Mouse (Mus musculus): ENCODE measurements around the gene Spata13. TPM values are rescaled to one million over a fixed set of nuclear protein-coding genes. Genes with fewer than 3 reads are reported as not detected.

Spata13 gene
- total and polyA plus RNA-seq, 3 experiments: 0.39 to 1.5 TPM; not detected in 1

DNA sequence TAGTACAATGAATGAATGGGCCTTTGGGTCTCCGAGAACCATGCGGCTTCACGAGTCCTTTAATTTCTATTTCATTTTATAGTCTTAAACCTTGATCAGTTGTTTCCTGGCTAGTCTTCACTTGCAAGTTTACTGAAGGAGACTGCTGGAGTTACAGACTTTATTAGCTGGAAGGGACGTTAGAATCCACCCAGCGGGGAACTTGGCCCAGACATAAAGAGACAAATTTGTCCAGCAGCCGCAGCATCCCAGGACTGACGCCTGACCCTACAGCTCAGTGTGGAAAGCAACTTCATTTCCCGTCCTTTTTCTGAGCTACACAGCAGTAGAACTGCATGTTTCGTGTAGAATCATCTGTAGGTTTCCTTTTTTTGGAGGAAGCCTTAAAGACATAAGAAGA lies 3.2 kb downstream of the Spata13 start:
- Histone ChIP-seq H3K79me2 (ENCODE audit: control insufficient read depth, insufficient read depth, low read length, poor library complexity) (no peaks in the 10 kb centered on the region), H3K27ac (ENCODE audit: control insufficient read depth, low read depth, low read length) (no peak overlapping the region), H3K4me1 (ENCODE audit: control insufficient read depth in 1 of 2, insufficient read depth in 2 of 2, low read length in 2 of 2) (no peaks in the 10 kb centered on the region), H3K36me3 (ENCODE audit: control insufficient read depth in 1 of 2, insufficient read depth in 2 of 2, low read length in 2 of 2) (no peaks in the 10 kb centered on the region), H3K9me3 (replicated peaks; ENCODE audit: insufficient read depth, low read length) (no peaks in the 10 kb centered on the region), H3K9ac (ENCODE audit: control insufficient read depth, low read depth, low read length, poor library complexity, severe bottlenecking) (no peak overlapping the region), H3K4me3 (ENCODE audit: control insufficient read depth in 1 of 2, insufficient read depth in 1 of 2, low read depth in 2 of 2, low read length in 2 of 2) (no peak overlapping the region), H3K27me3 (ENCODE audit: control insufficient read depth in 1 of 2, insufficient read depth in 2 of 2, low read length in 2 of 2) (no peaks in the 10 kb centered on the region; a peak in 1 of 4 replicates)
- TF ChIP-seq ELF1 (IDR thresholded peaks at IDR 0.05; ENCODE audit: low read depth, low read length) (no peak), NELFE (IDR thresholded peaks at IDR 0.05; ENCODE audit: low read depth, low read length) (no peak), CHD2 (IDR thresholded peaks at IDR 0.05; ENCODE audit: low read length) (no peak), CHD1 (IDR thresholded peaks at IDR 0.05; ENCODE audit: low read depth, low read length) (no peak), UBTF (IDR thresholded peaks at IDR 0.05; ENCODE audit: borderline replicate concordance, insufficient read depth, low read depth, low read length) (no peak), CTCF (IDR thresholded peaks at IDR 0.05 in 2 of 3, conservative IDR thresholded peaks at IDR 0.05 in 1 of 3; ENCODE audit: control insufficient read depth in 1 of 3, insufficient read depth in 1 of 3, low read depth in 2 of 3, low read length in 3 of 3, poor library complexity in 1 of 3, severe bottlenecking in 1 of 3) (no peak), JUND (IDR thresholded peaks at IDR 0.05; ENCODE audit: low read depth, low read length) (no peak), MAFK (IDR thresholded peaks at IDR 0.05; ENCODE audit: borderline replicate concordance, low read depth, low read length) (no peak), ETS1 (IDR thresholded peaks at IDR 0.05; ENCODE audit: low read depth, low read length) (no peak), GATA1 (IDR thresholded peaks at IDR 0.05; ENCODE audit: low read depth, low read length) (no peak), TBP (IDR thresholded peaks at IDR 0.05; ENCODE audit: low read depth, low read length) (no peak), ZNF384 (IDR thresholded peaks at IDR 0.05; ENCODE audit: low read depth, low read length) (no peak), EP300 (IDR thresholded peaks at IDR 0.05; ENCODE audit: low read depth in 1 of 2, low read length in 2 of 2) (no peak), MEF2A (IDR thresholded peaks at IDR 0.05; ENCODE audit: extremely low read depth, insufficient replicate concordance, low read depth, low read length, poor library complexity, severe bottlenecking) (no peak), SMC3 (IDR thresholded peaks at IDR 0.05; ENCODE audit: low read depth, low read length) (no peak), TAL1 (IDR thresholded peaks at IDR 0.05; ENCODE audit: low read length) (no peak), MXI1 (IDR thresholded peaks at IDR 0.05; ENCODE audit: low read depth, low read length) (no peak), E2F4 (IDR thresholded peaks at IDR 0.05; ENCODE audit: borderline replicate concordance, low read depth, low read length) (no peak), GABPA (IDR thresholded peaks at IDR 0.05; ENCODE audit: low read depth, low read length) (no peak)
- DNase-seq (ENCODE audit: low read depth, low spot score): no peak

DNA sequence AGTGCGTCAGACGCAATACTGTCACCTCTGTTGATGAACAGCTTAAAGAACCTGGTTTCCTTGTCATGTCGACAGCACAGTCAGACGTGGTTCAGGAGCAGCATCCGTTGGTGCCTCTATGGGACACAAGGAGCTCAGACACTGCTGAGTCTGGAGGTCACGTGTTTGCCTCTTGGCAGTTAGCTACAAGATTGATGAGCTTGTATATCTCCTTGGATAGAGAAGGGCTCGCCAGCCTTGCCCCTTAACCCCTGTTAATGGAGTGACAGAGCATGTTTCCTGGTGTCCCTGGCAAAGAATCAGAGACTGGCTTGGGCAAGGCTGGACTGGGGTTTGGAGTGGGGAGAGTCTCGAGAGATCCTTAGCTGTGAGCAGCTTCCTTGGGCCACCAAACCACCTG lies 4.4 kb downstream of the Spata13 start:
- no peak for DNase-seq (ENCODE audit: low read depth, low spot score)
- H3K9ac ChIP-seq (ENCODE audit: control insufficient read depth, low read depth, low read length, poor library complexity, severe bottlenecking): no peak overlapping the region
- no peaks in the 10 kb centered on the region for H3K79me2 ChIP-seq (ENCODE audit: control insufficient read depth, insufficient read depth, low read length, poor library complexity)
- no peaks in the 10 kb centered on the region for H3K36me3 ChIP-seq (ENCODE audit: control insufficient read depth in 1 of 2, insufficient read depth in 2 of 2, low read length in 2 of 2)
- no peaks in the 10 kb centered on the region for H3K4me1 ChIP-seq (ENCODE audit: control insufficient read depth in 1 of 2, insufficient read depth in 2 of 2, low read length in 2 of 2)
- H3K27me3 ChIP-seq (ENCODE audit: control insufficient read depth in 1 of 2, insufficient read depth in 2 of 2, low read length in 2 of 2): no peaks in the 10 kb centered on the region; a peak in 1 of 4 replicates
- H3K4me3 ChIP-seq (ENCODE audit: control insufficient read depth in 1 of 2, insufficient read depth in 1 of 2, low read depth in 2 of 2, low read length in 2 of 2): no peak overlapping the region
- no peak for TF ChIP-seq USF2 (IDR thresholded peaks at IDR 0.05; ENCODE audit: borderline replicate concordance in 1 of 2, insufficient read depth in 1 of 2, low read depth in 1 of 2, low read length in 2 of 2)
- no peak for TF ChIP-seq GATA1 (IDR thresholded peaks at IDR 0.05; ENCODE audit: low read depth, low read length)
- TF ChIP-seq MYB (IDR thresholded peaks at IDR 0.05; ENCODE audit: low read depth, low read length): no peak
- no peak for TF ChIP-seq USF1 (IDR thresholded peaks at IDR 0.05; ENCODE audit: low read depth, low read length)
- no peak for TF ChIP-seq CHD1 (IDR thresholded peaks at IDR 0.05; ENCODE audit: low read depth, low read length)
- TF ChIP-seq MAX (IDR thresholded peaks at IDR 0.05; ENCODE audit: low read length): no peak
- no peak for TF ChIP-seq CTCF (IDR thresholded peaks at IDR 0.05 in 2 of 3, conservative IDR thresholded peaks at IDR 0.05 in 1 of 3; ENCODE audit: control insufficient read depth in 1 of 3, insufficient read depth in 1 of 3, low read depth in 2 of 3, low read length in 3 of 3, poor library complexity in 1 of 3, severe bottlenecking in 1 of 3)
- TF ChIP-seq ETS1 (IDR thresholded peaks at IDR 0.05; ENCODE audit: low read depth, low read length): no peak
- TF ChIP-seq UBTF (IDR thresholded peaks at IDR 0.05; ENCODE audit: borderline replicate concordance, insufficient read depth, low read depth, low read length): no peak
- H3K27ac ChIP-seq (ENCODE audit: control insufficient read depth, low read depth, low read length): no peak overlapping the region
- H3K9me3 ChIP-seq (replicated peaks; ENCODE audit: insufficient read depth, low read length): no peaks in the 10 kb centered on the region

Measured in MEL (cell line).